Mouse (Mus musculus): Measurements from ENCODE around the gene Rbm33.

Gene Rbm33

DNA sequence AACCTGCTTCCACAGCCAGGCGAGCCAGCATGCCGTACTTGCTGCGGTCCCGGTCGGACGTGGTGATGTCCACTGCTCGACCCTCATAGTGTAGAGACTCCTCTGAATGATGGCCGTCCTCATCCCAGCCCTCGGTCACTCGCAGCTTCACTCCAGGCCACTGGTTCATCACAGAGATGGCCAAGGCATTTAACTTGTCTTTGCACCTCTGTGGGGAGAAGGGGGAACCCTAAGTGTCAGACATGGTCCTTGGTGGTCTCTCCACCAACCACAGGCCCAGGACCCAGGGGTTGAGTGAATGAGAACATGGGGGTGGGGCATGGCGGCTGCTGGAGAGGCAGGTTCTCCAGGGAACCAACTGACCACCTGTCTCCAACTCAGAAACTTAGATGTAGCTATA, 144.5 kb downstream of the Rbm33 start:
- DNase-seq (ENCODE audit: extremely low spot score, low spot score), result peak; percentile 19

DNA sequence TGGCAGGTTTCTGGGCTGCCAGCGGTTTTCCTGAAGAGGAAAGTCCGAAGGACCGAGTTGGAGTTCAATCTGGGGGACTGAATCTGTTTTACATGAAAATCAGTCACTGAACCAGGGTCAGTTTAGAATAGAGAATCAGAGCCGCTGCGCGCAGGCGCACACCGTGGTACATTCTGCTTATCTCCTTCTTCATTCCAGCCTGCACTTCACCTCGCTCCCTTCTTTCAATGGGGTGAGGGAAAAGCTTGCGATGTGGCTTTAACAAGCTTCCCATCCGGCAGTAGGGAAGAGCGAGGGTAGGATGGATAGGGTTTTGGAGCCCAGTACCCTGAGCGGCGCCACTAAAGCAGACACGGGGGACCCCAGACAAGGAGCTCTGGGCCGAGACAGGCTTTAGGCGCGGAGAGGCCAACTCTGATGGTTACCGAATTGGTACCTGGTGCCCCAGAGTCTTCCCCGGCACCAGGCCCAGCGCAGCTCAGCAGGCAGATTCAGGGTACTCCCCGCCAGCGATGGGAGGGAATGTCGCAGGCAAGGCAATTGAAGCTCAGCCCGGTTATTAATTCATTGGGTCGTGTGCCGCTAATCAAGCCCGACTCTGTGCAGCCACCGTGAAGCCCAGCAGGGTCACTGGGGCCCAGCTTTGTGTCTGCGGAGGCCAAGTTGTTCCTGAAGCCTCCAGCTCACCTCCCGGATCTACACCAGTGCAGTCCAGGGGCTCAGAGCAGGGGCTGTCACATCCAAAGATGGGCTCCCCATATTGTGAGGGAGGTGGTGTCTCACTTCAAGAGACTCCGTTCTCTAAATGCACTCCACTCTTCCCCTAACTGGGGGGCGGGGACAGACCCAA, 146.0 kb downstream of the Rbm33 start:
- peak; percentile 48 for DNase-seq (ENCODE audit: extremely low spot score, low spot score)

DNA sequence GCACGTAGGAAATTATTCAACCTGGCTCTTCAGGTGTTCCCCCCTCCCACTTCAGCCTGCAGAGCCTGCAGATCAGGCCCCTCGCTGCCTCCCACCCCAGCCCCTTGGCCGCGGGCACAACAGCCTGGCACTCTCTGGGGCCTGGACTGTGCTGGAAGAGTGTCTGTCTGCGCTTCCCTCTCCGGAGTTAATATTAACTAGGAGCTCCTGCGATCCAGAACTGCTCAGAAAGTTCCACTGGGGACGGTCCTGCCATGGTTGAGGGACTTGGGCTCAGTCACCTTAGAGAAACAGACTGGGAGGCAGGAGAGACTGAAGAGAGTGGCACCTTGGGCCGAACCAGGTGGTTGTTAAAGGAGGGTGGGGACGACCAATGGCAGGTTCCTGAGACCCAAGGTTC, 146.7 kb downstream of the Rbm33 start:
- no peak for DNase-seq (ENCODE audit: extremely low spot score, low spot score)

DNA sequence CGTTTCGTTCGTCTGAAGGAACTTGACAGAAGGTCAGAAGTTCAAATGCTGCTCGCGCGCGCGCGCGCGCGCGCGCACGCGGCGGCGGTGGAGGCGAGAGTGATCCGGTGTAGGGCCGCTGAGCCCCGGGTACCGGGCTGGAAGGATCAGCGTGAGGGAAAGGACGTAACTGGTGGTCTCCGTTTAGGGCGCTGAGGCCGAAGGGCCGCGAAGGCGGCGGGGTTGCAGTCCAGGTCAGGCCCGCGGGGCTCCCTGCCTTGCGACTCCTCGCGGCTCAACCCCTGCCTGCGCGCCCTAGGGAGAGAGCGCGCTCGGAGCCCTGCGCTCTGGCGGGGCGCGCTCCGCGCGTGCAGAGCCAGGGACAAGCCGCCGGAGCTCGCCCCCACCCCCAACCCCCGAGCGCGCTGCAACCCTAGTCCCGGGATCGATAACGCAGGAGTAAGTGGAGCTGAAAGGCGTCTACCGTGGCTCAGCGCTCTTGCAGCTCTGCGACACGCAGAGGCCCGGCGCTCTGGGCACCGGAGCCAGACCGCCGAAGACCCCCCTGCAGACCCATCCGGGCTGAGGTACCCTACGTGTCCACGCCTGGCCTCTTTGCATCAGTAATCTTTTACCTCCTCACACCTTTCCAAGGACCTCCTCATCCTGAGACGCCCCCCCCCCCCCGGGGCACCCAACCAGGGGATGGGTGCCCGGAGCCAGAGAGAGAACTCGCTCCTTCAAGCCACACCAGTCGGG, 147.6 kb downstream of the Rbm33 start:
- DNase-seq (ENCODE audit: extremely low spot score, low spot score), result peak; percentile 68

DNA sequence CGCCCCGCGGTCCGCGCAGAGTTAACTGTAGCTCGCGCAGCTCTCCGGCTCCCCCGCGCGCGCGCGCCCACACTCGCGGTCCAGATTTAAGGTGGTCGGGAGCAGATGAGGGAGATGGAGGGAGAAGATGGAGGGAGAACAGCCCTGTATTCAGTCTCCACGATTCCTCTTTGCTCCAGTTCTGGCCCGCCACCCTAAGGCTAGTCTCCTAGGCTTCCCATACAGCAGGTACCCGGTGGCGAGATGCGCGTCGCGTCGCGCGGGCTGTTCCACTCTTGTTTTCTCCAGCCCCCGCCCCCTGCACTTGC, 148.1 kb downstream of the Rbm33 start:
- peak; percentile 65 for DNase-seq (ENCODE audit: extremely low spot score, low spot score)

DNA sequence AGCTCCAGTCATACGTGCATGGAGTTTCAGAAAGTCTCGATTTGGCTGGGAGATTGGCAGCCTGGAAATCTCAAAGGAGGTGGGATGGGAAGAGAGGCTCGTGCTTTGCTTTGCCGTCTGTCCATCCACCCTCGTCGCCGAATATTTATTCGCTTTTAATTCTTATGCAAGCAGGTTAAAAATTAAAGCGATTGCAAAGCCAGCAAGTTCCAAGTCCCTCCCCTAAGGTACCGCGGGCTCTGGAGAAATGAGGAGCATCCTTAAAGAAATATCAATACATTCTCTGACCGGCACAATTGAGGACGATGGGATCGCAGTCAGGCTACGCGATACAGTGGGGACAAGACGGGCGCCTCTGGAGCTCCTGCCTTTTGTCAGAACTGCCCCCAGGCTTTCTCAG, 148.6 kb downstream of the Rbm33 start:
- DNase-seq (ENCODE audit: extremely low spot score, low spot score), result peak; percentile 36

DNA sequence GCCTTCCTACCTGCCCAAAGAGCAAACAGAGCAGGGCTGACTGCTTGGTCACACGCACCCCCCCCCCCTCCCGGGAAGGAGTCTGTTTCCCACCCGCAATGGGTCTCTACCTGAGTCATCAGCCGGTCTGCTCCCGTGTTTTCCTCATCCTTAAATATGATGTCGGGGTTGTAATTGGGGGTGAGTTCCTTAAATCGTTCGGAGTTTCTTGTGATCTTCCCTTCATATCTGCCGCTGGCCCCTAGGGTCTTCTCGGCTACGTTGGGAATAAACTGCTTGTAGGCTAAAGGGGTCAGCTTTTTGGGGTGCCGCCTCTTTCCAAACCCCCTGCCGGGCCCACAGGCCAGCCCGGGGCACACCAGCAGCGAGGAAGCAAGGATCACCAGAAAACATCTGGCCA, 149.4 kb downstream of the Rbm33 start:
- no peak for DNase-seq (ENCODE audit: extremely low spot score, low spot score)

DNA sequence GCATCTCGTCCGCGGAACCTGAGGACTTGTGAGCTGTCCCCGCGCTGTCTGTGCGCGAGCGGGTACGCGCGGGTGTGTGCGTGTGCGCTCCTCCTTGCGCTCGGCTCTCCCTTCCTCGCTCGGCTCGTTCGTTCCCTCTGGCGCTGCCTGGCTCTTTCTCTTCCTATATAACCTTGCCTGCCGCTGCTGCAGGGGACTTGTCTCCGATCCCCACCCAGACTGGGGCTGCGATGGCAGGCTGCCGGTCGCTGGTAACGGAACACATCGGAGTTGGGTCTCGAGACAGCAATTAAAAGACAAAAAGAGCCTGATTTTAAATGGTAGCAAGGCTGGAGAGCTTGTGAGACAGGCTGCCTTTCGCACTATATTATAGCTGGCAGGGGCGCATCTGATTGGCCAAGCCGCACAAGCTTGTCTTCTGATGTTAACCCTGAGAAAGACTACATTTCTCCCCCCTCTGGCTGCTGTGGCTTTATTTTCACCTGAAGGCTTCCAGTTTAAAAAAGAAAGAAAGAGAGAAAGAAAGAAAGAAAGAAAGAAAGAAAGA, 149.9 kb downstream of the Rbm33 start, which contains the start of gene Shh:
TSS of gene Shh (minus strand) at position 497 of the 547 bp plus-strand sequence.
- peak; percentile 50 for DNase-seq (ENCODE audit: extremely low spot score, low spot score)
